Mouse (Mus musculus): ENCODE results near the gene Ggt1.
A peak's percentile ranks its signal among the peaks of the same experiment; 100 is the strongest.

The Ggt1 gene

DNA sequence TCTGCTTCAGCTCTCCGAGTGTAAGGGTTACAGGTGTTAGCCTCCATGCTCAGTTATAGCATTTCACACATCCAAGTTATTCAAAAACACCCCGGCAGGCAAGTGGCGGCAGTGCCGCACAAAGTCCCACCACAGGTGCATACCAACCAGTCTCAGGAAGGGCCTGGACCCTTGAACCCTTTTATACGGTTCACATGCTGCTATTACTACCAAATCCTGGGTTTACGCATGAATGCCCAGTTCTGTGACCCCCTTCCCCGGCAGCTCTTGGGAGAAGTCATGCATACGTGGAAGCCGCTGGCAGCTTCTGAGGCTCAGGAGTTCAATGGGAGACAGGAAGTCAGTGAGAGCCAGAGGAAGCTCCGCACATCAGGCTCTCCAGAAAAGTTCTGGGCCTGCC is 11.8 kb downstream of the Ggt1 start:
- DNase-seq (ENCODE audit: low read depth, low spot score): no peak

GRCm38 (mm10) chr10:75573965-75574364 is 12.6 kb downstream of the Ggt1 start:
- no peak for DNase-seq (ENCODE audit: low read depth, low spot score)

- DNase-seq (ENCODE audit: low read depth, low spot score): no peak
These were observed 17.7 kb downstream of the Ggt1 start for GRCm38 (mm10) chr10:75579129-75579528.

DNA sequence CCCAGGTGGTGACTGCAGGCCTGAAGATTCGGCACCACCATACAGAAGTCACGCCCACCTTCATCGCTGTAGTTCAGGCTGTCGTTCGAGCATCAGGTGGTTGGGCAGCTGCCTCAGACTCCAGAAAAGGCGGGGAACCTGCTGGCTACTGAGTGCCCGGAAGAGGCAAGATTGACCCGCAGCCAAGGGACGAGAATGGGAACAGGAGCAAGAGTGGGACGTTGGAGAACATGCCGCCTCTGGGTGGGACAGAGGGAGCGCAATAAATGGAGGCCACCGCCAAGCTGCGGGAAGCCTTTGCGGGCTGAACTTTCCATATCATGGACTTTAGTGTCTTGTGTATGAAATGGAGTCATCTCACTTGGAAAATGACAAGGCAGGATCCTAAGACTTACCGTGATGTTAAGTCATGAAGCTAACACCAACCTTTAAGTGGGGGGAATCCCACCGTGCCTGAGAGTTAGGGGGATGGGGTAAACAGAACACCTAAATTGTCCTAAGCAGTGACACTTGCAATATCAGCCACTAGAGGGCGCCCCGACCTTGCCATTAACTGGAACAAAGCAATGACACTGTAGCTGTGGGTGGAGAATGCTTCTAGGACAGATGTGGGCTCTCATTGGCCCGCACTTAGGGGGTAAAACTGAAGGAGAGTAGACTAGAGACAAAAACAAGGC is 24.6 kb downstream of the Ggt1 start:
- DNase-seq (ENCODE audit: low read depth, low spot score): peak; percentile 93

- no peak for DNase-seq (ENCODE audit: low read depth, low spot score)
These were observed 25.1 kb downstream of the Ggt1 start for GRCm38 (mm10) chr10:75586553-75586879.

GRCm38 (mm10) chr10:75587781-75588180 is 26.4 kb downstream of the Ggt1 start:
- no peak for DNase-seq (ENCODE audit: low read depth, low spot score)

DNA sequence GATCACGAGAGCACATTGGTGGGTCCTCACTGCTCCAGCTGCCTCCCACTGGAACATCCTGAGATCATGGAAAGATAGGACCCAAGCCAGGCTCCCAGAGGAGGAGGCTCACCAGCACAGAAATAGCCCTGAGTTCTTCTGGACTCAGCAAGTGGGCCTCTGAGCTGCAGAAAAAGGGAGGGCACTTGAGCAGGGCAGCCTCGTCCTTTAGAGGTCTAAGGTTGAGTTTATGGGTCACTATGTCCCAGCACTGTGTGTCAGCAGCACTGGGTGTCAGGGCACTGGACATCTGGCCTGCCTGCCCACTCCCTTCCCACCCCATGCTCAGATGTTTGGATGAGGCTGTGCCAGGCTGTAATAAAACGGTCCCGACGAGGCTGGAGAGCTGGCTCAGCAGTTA is 26.9 kb downstream of the Ggt1 start:
- no peak for DNase-seq (ENCODE audit: low read depth, low spot score)

DNA sequence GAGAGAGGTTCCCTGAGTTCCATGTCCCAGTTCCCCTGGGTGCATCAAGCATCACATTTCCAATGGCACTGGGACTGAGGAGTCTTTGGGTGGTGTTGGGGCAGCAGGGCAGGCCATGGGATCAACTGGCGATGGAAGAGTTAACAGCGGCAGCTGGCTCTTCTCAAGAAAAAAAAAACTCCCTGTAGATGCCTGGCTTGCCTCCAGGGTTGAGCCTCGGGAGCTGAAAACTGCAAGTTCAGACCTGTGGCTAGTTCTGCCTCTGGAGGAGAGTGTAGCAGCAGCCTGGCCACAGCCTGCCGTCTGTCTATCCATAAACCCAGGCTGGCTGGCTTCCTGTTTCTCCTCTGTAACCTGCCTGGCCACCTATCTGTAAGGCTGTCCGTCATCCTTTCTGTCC is 27.7 kb downstream of the Ggt1 start, which contains the start of gene Ggt5:
Gene Ggt5, plus strand, starts transcription at position 212 of the 400 bp plus-strand sequence.
- no peak for DNase-seq (ENCODE audit: low read depth, low spot score)

- DNase-seq (ENCODE audit: low read depth, low spot score): no peak
These were observed 28.2 kb downstream of the Ggt1 start for GRCm38 (mm10) chr10:75589651-75590050.

DNA sequence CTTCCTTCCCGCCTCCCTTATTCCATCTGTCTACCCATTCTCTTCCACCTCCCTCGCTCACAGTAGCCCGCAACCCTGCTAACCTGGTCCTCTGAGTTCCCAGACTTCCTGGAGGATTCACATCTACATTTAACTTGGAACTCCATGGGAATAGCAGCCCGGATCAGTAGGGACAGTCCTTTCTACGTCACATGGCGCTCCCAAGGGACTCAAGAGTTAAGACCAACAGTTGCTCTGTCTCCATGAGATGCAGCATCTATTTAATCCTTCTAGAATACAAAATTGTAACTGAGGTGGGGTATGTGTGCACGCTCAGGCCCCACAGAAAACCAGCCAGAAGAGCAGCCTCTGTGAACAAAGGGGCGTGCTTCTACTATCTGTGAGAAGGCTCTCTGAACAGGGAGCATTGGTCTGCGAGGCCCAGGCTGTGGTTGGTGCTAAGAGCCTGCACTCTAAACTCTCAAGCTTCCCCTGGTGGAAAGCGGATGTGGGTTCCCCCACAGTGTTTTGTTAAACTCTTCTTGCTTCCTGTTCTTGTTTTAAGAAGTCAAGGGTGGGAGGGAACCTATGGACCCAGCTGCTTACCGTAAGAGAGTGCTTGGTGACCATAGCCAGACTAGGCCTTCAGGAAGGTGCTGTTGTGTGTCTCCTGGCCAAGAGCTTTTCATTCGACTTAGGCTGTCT is 29.9 kb downstream of the Ggt1 start:
- DNase-seq (ENCODE audit: low read depth, low spot score): no peak

GRCm38 (mm10) chr10:75592585-75592984 is 31.2 kb downstream of the Ggt1 start:
- no peak for DNase-seq (ENCODE audit: low read depth, low spot score)

GRCm38 (mm10) chr10:75595981-75596380 is 34.6 kb downstream of the Ggt1 start:
- no peak for DNase-seq (ENCODE audit: low read depth, low spot score)

DNA sequence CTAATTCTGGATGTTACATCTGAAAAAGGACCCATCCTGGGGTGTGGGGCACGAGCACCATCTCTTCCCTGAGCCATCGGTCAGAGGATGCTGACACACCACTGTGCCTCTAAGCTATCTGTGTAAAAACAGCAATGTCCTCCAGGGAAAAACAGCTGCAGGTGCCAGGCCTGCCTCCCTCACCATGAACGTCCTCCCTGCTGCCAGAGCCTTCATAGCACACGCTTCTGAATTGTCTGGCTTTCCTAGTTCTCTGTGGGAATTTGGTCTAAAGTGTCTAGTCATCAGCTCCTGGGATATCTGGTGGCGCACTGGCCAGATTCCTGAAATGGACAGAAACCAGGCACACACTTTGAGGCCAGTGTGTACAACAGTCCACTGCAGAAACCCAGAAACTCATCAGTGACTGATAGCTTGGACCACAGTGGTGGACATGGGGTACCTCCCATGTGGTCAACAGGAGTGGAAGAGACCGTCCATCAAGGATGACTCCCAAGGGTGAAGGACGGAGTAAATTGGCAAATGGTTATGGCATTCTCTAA is 38.9 kb downstream of the Ggt1 start:
- DNase-seq (ENCODE audit: low read depth, low spot score): no peak

- DNase-seq (ENCODE audit: low read depth, low spot score): peak; percentile 71
These were observed 43.9 kb downstream of the Ggt1 start for GRCm38 (mm10) chr10:75605162-75605846.

DNA sequence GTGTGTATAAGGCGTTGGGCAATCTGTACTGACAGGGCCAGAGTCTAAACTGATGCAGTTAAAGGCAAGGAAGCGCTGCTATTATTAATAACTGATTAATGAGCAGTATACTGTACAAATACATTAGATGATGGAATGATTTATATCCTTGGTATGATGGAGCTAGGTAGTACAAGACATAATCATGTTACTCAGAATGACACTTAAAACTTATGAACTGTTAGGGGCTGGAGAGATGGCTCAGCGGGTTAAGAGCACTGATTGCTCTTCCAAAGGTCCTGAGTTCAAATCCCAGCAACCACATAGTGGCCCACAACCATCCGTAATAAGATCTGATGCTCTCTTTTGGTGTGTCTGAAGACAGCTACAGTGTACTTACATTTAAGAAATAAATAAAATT is 45.8 kb downstream of the Ggt1 start:
- no peak for DNase-seq (ENCODE audit: low read depth, low spot score)

DNA sequence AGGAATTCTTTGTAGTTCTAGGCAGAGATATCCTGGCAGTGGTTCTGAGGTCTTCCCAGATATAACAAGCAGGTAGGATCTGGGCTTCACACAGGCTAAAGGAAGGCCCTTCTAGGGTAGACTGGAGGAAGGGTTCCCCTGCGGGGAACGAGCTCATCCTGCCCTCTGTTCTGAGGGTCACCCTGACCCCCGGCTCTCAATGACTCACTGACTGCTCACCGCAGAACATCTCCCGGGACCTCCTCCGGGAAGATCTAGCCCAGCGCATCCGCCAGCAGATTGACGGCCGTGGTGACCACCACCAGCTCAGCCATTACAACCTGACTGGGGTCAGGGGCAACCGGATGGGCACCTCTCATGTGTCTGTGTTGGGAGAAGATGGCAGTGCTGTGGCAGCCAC is 47.6 kb downstream of the Ggt1 start:
- DNase-seq (ENCODE audit: low read depth, low spot score): no peak

DNA sequence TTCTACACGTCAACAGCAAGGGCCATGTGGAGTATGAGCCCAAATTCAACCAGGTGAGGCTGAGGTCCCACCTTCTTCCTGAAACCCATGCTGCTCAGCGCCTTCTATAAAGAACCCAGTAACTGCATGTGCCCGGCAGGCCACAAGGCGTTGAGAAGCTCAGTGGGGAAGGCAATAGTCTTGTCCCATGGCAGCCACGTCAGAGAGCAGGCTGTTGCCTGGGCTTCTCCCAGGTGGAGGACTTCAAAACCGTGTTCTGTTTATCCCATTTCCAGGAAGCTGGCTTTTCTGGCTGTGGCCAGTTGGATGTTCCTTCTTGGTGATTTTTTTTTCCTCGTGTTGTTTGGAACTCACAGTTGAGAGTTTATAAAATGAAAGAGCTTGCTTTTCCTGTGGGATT is 49.1 kb downstream of the Ggt1 start:
- peak; percentile 22 for DNase-seq (ENCODE audit: low read depth, low spot score)

GRCm38 (mm10) chr10:75616044-75616443 is 54.6 kb downstream of the Ggt1 start:
- no peak for DNase-seq (ENCODE audit: low read depth, low spot score)

DNA sequence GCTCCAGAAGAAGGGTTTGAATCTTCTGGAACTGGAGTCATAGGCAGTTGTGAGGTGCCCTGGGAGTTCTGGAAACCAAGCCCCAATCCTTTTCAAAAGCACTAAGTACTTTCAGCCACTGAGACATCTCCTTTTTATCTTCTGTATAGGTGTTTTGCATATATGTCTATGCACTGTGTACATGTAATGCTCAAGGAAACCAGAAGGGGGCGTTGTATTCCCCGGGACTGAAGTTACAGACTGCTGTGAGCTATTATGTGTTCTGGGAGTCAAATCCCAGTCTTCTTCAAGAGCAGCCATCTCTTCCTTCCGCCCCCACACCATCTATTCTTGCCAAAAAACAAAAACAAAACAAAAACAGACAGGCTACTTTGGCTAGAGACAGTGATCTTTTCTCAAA is 59.4 kb downstream of the Ggt1 start:
- DNase-seq (ENCODE audit: low read depth, low spot score): peak; percentile 50

DNA sequence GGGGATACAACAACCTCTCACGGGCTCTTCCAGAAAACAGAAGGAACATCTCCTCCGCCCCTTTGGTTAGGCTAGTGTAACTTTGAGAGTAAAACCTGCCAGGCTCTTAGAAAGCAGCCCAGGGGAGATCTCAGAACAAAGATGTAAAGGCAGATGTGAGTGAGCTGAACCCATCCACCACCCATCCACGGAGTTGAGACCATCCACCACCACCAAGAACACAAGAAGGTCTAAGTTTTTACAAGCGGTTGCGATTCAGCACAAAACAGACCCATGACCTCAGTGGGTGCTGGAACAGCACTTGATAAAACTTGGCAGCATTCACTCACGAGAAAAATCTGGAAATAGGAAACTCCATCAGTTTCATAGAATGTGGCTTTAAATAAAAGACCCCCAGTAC is 64.5 kb downstream of the Ggt1 start:
- no peak for DNase-seq (ENCODE audit: low read depth, low spot score)

- no peak for DNase-seq (ENCODE audit: low read depth, low spot score)
These were observed 65.6 kb downstream of the Ggt1 start for GRCm38 (mm10) chr10:75626991-75627390.

GRCm38 (mm10) chr10:75627490-75627889 is 66.1 kb downstream of the Ggt1 start:
- DNase-seq (ENCODE audit: low read depth, low spot score): no peak

DNA sequence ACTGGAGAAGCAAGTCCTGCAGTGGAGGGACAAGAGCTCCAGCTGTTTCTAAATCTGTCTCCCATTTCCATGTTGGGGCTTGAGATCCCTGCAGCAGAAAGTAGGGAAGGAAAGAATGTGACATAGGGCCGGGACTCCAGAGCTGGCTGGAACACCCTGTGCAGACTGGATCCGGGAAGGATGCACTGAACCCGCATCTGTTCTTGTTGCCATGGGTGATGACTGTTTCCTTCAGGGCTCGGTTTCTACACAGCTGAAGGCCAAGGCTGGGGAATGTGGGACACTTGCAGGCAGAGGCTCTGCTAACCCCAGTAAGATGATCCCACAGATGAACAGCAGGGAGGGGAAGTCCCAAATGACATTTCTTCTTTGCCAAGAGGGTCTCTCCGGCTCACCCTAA is 71.2 kb downstream of the Ggt1 start:
- DNase-seq (ENCODE audit: low read depth, low spot score): no peak

Measured in ES-CJ7 (cell line).